Mouse (Mus musculus): ENCODE measurements around the gene Wdr74.

DNA sequence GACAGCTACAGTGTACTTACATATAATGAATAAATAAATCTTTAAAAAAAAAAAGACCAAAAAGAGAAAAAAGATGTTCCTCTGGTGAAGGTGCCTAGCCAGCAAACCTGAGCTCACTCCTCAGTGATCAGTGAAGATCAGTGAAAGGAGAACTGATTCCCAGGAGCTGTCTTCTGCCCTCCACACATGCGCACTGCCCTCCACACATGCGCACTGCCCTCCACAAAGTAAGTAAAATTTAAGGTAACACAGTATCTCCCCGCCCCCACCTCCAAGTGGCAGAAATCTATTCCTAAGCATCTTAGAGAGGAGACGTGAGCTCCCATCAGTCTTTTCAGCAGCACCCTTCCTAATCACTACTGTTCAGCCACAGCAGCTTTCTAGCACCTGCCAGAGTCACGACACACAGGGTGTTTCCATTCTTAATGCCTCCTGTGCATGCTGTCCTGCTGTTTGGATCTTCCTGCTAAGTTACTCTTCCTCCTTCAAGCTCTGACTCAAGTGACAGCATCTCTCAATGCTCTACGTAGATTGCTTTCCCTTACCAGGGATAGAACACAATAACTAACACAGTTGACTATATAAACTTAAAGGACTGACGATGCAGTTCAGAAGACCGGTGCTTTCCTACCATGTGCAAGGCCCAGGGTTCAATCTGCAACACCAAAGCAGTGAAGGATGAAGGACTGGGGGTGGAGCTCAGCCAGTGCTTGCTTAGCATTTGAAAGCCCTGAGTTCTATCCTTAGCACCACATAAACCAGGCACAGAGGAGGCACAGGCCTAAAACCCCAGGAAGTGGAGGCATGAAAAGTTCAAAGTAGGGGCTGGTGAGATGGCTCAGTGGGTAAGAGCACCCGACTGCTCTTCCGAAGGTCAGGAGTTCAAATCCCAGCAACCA is 19.5 kb upstream of the Wdr74 start:
- TF ChIP-seq CTCF (IDR thresholded peaks at IDR 0.05; ENCODE audit: low read depth, low read length) (no peak), GATA1 (IDR thresholded peaks at IDR 0.05; ENCODE audit: borderline replicate concordance, low read length) (no peak), POLR2AphosphoS5 (IDR thresholded peaks at IDR 0.05; ENCODE audit: insufficient replicate concordance, low read depth, low read length) (no peak), TAL1 (conservative IDR thresholded peaks at IDR 0.05; ENCODE audit: low read depth, low read length) (0 out of 2 replicates have a peak, but pooled peaks have one; percentile 18), GATA2 (IDR thresholded peaks at IDR 0.05; ENCODE audit: borderline replicate concordance, low read depth, low read length) (no peak)

Measured in G1E (cell line).